Mouse (Mus musculus) stomach, postnatal 0 days (tissue): ENCODE results near the gene Clrn3. TPM values are rescaled to one million over a fixed set of nuclear protein-coding genes. Genes with fewer than 3 reads are reported as not detected.

Source experiments
- ATAC-seq: fragments of 200-750 bp; cut with Nextera tagmentation; 2 replicates; pipeline ENCODE4 v1.8.0; 2017; ENCODE audit not compliant: low FRiP score, low TSS enrichment
- DNase-seq: peaks from one replicate; pipeline ENCODE4 v3.0.0-alpha.2; 2016; ENCODE audit warnings: low spot score
- H3K27ac ChIP-seq: fragments of 300-500 bp; sonication (generic); replicated peaks from 2 replicates; pipeline ENCODE4 v1.5.1; 2014; ENCODE audit warnings: mild to moderate bottlenecking, control low read depth
- H3K27me3 ChIP-seq: fragments of 300-500 bp; sonication (generic); 2 replicates; pipeline ENCODE4 v1.6.1; 2014; ENCODE audit warnings: low read length; ENCODE audit not compliant: control insufficient read depth, insufficient read depth
- H3K36me3 ChIP-seq: fragments of 300-500 bp; sonication (generic); 2 replicates; pipeline ENCODE4 v1.6.1; 2014; ENCODE audit warnings: low read length, mixed read lengths; ENCODE audit not compliant: control insufficient read depth, insufficient read depth
- H3K4me1 ChIP-seq: fragments of 300-500 bp; sonication (generic); replicated peaks from 2 replicates; pipeline ENCODE4 v1.6.1; 2014; ENCODE audit warnings: antibody characterized with exemption; ENCODE audit not compliant: control insufficient read depth, insufficient read depth
- H3K4me2 ChIP-seq: fragments of 300-500 bp; sonication (generic); replicated peaks from 2 replicates; pipeline ENCODE4 v1.6.1; 2014; ENCODE audit warnings: low read depth, mild to moderate bottlenecking, control low read depth, moderate library complexity
- H3K4me3 ChIP-seq: fragments of 300-500 bp; sonication (generic); 2 replicates; pipeline ENCODE4 v1.5.1; 2014; ENCODE audit warnings: low read depth, low read length, control low read depth
- H3K9ac ChIP-seq: fragments of 300-500 bp; sonication (generic); 2 replicates; pipeline ENCODE4 v1.6.1; 2014; ENCODE audit warnings: mild to moderate bottlenecking, low read length, control low read depth, mixed read lengths
- H3K9me3 ChIP-seq: fragments of 300-500 bp; sonication (generic); 2 replicates; pipeline ENCODE4 v1.6.1; 2016; ENCODE audit warnings: low read length; ENCODE audit not compliant: control insufficient read depth
- CTCF ChIP-seq: IDR thresholded peaks from 2 replicates; pipeline ENCODE4 v1.5.1; 2016; ENCODE audit warnings: antibody characterized with exemption, low read depth, mild to moderate bottlenecking, moderate library complexity
- EP300 ChIP-seq: optimal IDR thresholded peaks from 2 replicates; pipeline ENCODE3; 2016; ENCODE audit warnings: antibody characterized with exemption
- WGBS: fragments of 180-500 bp; shearing (Covaris S2); extraction: QIAGEN DNeasy Blood & Tissue Kit; methylation state at CpG from one replicate; pipeline ENCODE4 v1.1.7; 2014; 5-methylcytosine and 5-hydroxymethylcytosine counted together
- microRNA counts: library from miRNA; unstranded; fragments of <30 nt; microRNA quantifications from one replicate; lab custom pipeline; 2015
- microRNA-seq: library from miRNA; unstranded; fragments of <30 nt; microRNA quantifications from one replicate; pipeline ENCODE4, GENCODE M21; 2016
- polyA plus RNA-seq: library from polyadenylated mRNA; unstranded; fragments of >200 nt; fragmentation: Nextera tagmentation; extraction: Ambion mirVana; gene quantifications from 2 replicates; pipeline ENCODE4 v1.2.1, GENCODE M21; 2015

Gene Clrn3
- polyA plus RNA-seq, 1 experiment from 2014 or later = 0.63 TPM

DNA sequence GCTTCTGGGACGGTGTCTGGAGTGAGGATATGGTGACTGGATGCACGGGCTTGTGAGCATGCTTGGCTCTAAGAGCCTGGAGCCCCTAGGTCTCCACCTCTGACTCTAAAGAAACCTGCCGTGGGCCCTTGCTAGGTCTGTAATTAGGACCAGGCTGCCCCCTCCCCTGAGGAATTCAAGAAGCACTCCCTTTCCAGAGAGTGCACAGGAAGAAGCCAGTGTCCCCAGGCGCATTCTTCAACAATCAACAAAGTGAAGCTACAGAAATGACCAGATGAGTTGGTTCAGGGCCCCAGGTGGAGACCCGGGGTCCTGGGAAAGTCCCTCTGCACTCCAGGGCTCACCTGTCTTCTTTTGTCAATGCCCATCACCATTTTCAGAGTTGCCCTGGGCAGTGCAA is 51.2 kb downstream of the Clrn3 start:
- Histone ChIP-seq H3K4me3 (no peak overlapping the region), H3K9ac (no peak overlapping the region), H3K36me3 (no peaks in the 10 kb centered on the region), H3K27ac (no peak overlapping the region), H3K9me3 (no peaks in the 10 kb centered on the region), H3K4me1 (no peaks in the 10 kb centered on the region), H3K27me3 (no peaks in the 10 kb centered on the region), H3K4me2 (no peak overlapping the region)
- no peak for ATAC-seq
- TF ChIP-seq CTCF (no peak), EP300 (no peak)
- 49% methylated on average over 5 of the region's 5 CpGs for WGBS
- DNase-seq = no peak

- no peak overlapping the region for H3K4me3 ChIP-seq
- no peak overlapping the region for H3K27ac ChIP-seq
- no peaks in the 10 kb centered on the region for H3K9me3 ChIP-seq
- H3K36me3 ChIP-seq = no peaks in the 10 kb centered on the region
- no peaks in the 10 kb centered on the region for H3K4me1 ChIP-seq
- ATAC-seq = no peak
- no peak overlapping the region for H3K4me2 ChIP-seq
- TF ChIP-seq EP300 (no peak), CTCF (no peak)
- H3K27me3 ChIP-seq = no peaks in the 10 kb centered on the region
- DNase-seq = no peak
- 57% methylated on average over 8 of the region's 8 CpGs for WGBS
- no peak overlapping the region for H3K9ac ChIP-seq
These were observed 52.5 kb downstream of the Clrn3 start for GRCm38 (mm10) chr7:135475981-135476380.

GRCm38 (mm10) chr7:135470319-135470718 is 58.1 kb downstream of the Clrn3 start:
- H3K4me1 ChIP-seq = no peaks in the 10 kb centered on the region
- H3K9me3 ChIP-seq = no peaks in the 10 kb centered on the region
- no peak overlapping the region for H3K4me3 ChIP-seq
- H3K27ac ChIP-seq = no peak overlapping the region
- H3K4me2 ChIP-seq = no peak overlapping the region
- H3K9ac ChIP-seq = no peak overlapping the region
- WGBS = 87% methylated on average over 5 of the region's 5 CpGs
- ATAC-seq (no peak), DNase-seq (no peak)
- no peaks in the 10 kb centered on the region for H3K27me3 ChIP-seq
- TF ChIP-seq EP300 = no peak
- TF ChIP-seq CTCF = no peak
- H3K36me3 ChIP-seq = no peaks in the 10 kb centered on the region

DNA sequence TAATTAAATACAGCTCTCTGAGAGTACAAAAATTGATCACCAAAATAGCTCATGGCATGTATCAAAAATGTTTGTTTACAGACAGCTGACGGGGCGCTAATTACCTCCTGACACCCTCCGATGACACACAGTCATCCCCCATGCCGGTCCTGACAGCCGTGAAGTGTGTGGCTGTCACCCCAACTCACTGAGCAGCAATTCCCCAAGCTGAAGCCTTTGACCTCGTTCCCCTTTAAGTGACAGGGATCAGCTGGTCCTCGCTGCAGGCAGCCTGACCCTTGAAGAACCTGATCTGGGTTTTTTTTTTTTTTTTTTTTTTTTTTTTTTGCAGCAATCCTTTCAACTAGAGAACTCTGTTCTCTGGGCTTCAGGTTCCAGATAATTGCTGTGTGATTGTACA is 59.8 kb downstream of the Clrn3 start:
- H3K4me3 ChIP-seq = no peak overlapping the region
- H3K27me3 ChIP-seq = no peaks in the 10 kb centered on the region
- TF ChIP-seq CTCF = no peak
- no peak for TF ChIP-seq EP300
- no peaks in the 10 kb centered on the region for H3K9me3 ChIP-seq
- H3K4me1 ChIP-seq = no peaks in the 10 kb centered on the region
- 34% methylated on average over 7 of the region's 7 CpGs for WGBS
- H3K27ac ChIP-seq = no peak overlapping the region
- no peaks in the 10 kb centered on the region for H3K36me3 ChIP-seq
- DNase-seq = no peak
- no peak overlapping the region for H3K9ac ChIP-seq
- H3K4me2 ChIP-seq = no peak overlapping the region
- ATAC-seq = no peak

- WGBS = 13% methylated on average over 12 of the region's 12 CpGs
- Histone ChIP-seq H3K4me3 (no peak overlapping the region), H3K9me3 (no peaks in the 10 kb centered on the region), H3K27ac (no peak overlapping the region), H3K36me3 (no peaks in the 10 kb centered on the region), H3K4me2 (no peak overlapping the region), H3K27me3 (no peaks in the 10 kb centered on the region), H3K4me1 (no peaks in the 10 kb centered on the region), H3K9ac (no peak overlapping the region)
- ATAC-seq = no peak
- no peak for DNase-seq
- no peak for TF ChIP-seq CTCF
- no peak for TF ChIP-seq EP300
These were observed 63.2 kb downstream of the Clrn3 start for GRCm38 (mm10) chr7:135465293-135465692.

GRCm38 (mm10) chr7:135464689-135465259 is 63.7 kb downstream of the Clrn3 start:
- Histone ChIP-seq H3K4me1 (no peaks in the 10 kb centered on the region), H3K4me2 (no peak overlapping the region), H3K27ac (no peak overlapping the region), H3K9ac (no peak overlapping the region), H3K9me3 (no peaks in the 10 kb centered on the region), H3K36me3 (no peaks in the 10 kb centered on the region), H3K27me3 (no peaks in the 10 kb centered on the region), H3K4me3 (no peak overlapping the region)
- WGBS = 42% methylated on average over 3 of the region's 3 CpGs
- ATAC-seq (no peak), DNase-seq (peak; percentile 27)
- peak; percentile 81 for TF ChIP-seq CTCF
- TF ChIP-seq EP300 = no peak

MicroRNA genes within 50 kb of the gene (microRNA counts, 519-probe panel; counts per million panel counts)
- microRNA mmu-miR-1962 (lab: Ali Mortazavi, UCI) = not detected

Small RNA genes lying within 50 kb of the gene (microRNA-seq; reads per million reads assigned to microRNA genes)
- not detected for gene Mir1962

Other genes with a start within 250 kb of the Clrn3 start
- not detected in 2 replicates for gene Foxi2, start 118.3 kb downstream of the Clrn3 start, polyA plus RNA-seq
- gene Ptpre, start 8.8 kb upstream of the Clrn3 start, polyA plus RNA-seq = 4.4 TPM in 2 replicates
- 5.5 and 7.8 TPM in 2 replicates for gene Mki67, start 187.7 kb upstream of the Clrn3 start, polyA plus RNA-seq